Mouse (Mus musculus): Measurements from ENCODE around the gene B3galt4.
A peak's percentile ranks its signal among the peaks of the same experiment; 100 is the strongest.

Gene B3galt4

DNA sequence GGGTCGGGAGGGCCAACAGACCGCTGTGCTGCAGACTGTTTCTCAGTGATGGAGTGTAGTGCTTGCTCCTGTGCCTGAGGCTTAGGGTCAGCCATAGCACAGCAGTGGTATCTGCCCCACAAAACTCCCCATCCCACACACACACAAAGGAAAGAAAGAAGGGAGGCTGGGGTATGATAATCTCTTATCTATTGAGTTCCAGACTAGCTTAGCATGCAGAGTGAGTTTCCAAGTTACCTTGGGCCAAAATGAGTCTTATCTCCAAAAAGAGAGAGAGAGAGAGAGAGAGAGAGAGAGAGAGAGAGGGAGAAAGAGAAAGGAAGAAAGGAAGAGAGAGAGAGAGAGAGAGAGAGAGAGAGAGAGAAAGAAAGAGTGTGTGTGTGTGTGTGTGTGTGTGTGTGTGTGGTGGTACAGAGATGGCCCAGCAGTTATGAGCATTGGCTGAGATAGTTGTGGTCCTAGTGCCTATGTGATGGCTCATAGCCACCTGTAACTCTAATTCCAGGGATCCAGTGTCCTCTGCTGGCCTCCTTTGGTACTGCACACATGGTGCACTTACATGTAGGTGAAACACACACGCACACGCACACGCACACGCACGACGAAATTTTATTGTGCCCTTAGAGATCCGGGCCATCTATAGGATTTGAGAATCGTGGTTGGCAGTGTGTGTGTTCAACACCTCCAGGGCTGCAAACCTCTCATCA, 26.6 kb downstream of the B3galt4 start:
- Histone ChIP-seq H3K27me3 (ENCODE audit: insufficient read depth, low read length) (no peaks in the 10 kb centered on the region), H3K4me1 (replicated peaks; ENCODE audit: low read depth, low read length) (peaks cover 69% of the 10 kb centered on the region), H3K4me3 (replicated peaks; ENCODE audit: low read length) (peak overlapping the region; percentile 55), H3K9me3 (ENCODE audit: low read length) (no peaks in the 10 kb centered on the region), H3K36me3 (ENCODE audit: insufficient read depth, low read length) (peaks cover 63% of the 10 kb centered on the region)
- peak; percentile 94 for TF ChIP-seq CTCF (conservative IDR thresholded peaks at IDR 0.05; ENCODE audit: low read length)
- TF ChIP-seq POU5F1 (IDR thresholded peaks at IDR 0.05; ENCODE audit: borderline replicate concordance, low read length), result no peak
- TF ChIP-seq NANOG (IDR thresholded peaks at IDR 0.05; ENCODE audit: borderline replicate concordance, low read length), result no peak

DNA sequence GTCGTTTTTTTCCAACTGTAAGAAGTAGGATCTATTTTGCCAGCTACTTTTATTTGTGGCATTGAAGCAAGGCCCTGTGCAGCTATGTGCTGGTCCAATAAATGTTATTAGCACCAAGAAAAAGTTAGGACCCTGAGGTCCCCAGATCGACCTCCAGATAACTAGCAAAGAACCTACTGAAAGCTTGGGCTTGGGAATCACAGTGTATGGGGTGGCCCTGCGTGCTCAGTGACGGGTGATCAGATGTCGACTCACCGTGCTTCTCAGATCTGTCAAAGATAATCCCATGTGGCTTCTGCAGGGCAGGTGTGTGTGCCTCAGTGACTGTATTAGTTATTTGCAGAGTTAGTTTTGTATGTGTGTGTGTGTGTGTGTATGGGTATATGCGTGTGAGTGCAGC, 29.9 kb downstream of the B3galt4 start:
- H3K4me3 ChIP-seq (replicated peaks; ENCODE audit: low read length), result 0 out of 2 replicates have a peak overlapping the region, but pooled peaks have one; percentile 80
- peaks cover 88% of the 10 kb centered on the region for H3K4me1 ChIP-seq (replicated peaks; ENCODE audit: low read depth, low read length)
- H3K36me3 ChIP-seq (ENCODE audit: insufficient read depth, low read length), result peaks cover 59% of the 10 kb centered on the region
- no peaks in the 10 kb centered on the region for H3K27me3 ChIP-seq (ENCODE audit: insufficient read depth, low read length)
- no peaks in the 10 kb centered on the region for H3K9me3 ChIP-seq (ENCODE audit: low read length)
- TF ChIP-seq NANOG (IDR thresholded peaks at IDR 0.05; ENCODE audit: borderline replicate concordance, low read length) (no peak), POU5F1 (IDR thresholded peaks at IDR 0.05; ENCODE audit: borderline replicate concordance, low read length) (no peak), CTCF (conservative IDR thresholded peaks at IDR 0.05; ENCODE audit: low read length) (no peak)

- Histone ChIP-seq H3K9me3 (ENCODE audit: low read length) (no peaks in the 10 kb centered on the region), H3K27me3 (ENCODE audit: insufficient read depth, low read length) (no peaks in the 10 kb centered on the region), H3K36me3 (ENCODE audit: insufficient read depth, low read length) (peaks cover 51% of the 10 kb centered on the region), H3K4me1 (replicated peaks; ENCODE audit: low read depth, low read length) (peaks cover 80% of the 10 kb centered on the region), H3K4me3 (replicated peaks; ENCODE audit: low read length) (peak overlapping the region; percentile 80)
- TF ChIP-seq CTCF (conservative IDR thresholded peaks at IDR 0.05; ENCODE audit: low read length), result peak; percentile 86
- no peak for TF ChIP-seq NANOG (IDR thresholded peaks at IDR 0.05; ENCODE audit: borderline replicate concordance, low read length)
- no peak for TF ChIP-seq POU5F1 (IDR thresholded peaks at IDR 0.05; ENCODE audit: borderline replicate concordance, low read length)
Observed at GRCm38 (mm10) chr17:33920282-33921097, 30.8 kb downstream of the B3galt4 start.

DNA sequence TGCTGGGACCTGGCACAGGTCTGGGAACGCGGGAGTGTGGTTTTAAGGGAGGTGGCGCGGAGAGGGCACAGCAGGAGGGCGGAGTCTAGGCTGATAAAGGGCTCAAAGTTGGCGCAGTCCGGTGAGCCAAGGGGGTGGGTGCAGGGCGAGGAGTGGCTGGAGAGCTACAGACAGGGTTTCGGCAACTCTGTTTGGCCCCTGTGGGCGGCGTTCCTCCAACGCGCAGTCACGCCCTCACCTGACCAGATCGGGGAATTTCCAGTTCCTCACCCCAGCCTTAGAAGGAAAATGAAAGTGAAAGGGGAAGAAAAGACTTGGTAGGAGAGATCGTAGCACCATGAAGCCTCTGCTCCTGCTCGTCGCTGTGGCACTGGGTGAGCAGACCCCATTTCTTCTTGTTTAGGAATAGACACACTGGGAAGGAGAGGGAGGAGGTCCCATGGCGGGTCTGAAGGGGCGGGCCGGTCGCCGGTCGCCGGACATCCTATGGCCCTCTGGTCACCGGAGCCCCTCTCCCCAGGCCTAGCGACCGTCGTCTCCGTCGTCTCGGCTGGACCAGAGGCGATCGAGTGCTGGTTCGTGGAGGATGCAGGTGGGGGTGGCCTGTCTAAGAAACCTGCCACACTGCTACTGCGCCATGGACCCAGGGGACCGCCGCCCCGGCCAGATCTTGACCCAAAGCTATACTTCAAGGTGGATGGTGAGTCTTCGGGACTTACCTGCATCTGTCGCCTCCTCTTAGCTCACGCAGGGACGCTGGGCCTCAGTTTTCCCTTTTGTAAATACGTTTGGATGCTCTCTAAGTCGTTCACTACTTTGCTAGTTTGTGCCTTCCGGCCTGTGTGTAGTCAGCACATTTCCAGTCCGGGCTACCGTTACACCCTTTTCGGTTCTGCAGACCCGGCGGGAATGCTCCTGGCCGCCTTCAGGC, 31.7 kb downstream of the B3galt4 start:
- Histone ChIP-seq H3K36me3 (ENCODE audit: insufficient read depth, low read length) (peaks cover 55% of the 10 kb centered on the region), H3K4me1 (replicated peaks; ENCODE audit: low read depth, low read length) (peaks cover 79% of the 10 kb centered on the region), H3K4me3 (replicated peaks; ENCODE audit: low read length) (peak overlapping the region; percentile 80), H3K27me3 (ENCODE audit: insufficient read depth, low read length) (no peaks in the 10 kb centered on the region), H3K9me3 (ENCODE audit: low read length) (no peaks in the 10 kb centered on the region)
- TF ChIP-seq POU5F1 (IDR thresholded peaks at IDR 0.05; ENCODE audit: borderline replicate concordance, low read length) (no peak), CTCF (conservative IDR thresholded peaks at IDR 0.05; ENCODE audit: low read length) (no peak; the same call in 1 of the 2 replicates), NANOG (IDR thresholded peaks at IDR 0.05; ENCODE audit: borderline replicate concordance, low read length) (no peak)

DNA sequence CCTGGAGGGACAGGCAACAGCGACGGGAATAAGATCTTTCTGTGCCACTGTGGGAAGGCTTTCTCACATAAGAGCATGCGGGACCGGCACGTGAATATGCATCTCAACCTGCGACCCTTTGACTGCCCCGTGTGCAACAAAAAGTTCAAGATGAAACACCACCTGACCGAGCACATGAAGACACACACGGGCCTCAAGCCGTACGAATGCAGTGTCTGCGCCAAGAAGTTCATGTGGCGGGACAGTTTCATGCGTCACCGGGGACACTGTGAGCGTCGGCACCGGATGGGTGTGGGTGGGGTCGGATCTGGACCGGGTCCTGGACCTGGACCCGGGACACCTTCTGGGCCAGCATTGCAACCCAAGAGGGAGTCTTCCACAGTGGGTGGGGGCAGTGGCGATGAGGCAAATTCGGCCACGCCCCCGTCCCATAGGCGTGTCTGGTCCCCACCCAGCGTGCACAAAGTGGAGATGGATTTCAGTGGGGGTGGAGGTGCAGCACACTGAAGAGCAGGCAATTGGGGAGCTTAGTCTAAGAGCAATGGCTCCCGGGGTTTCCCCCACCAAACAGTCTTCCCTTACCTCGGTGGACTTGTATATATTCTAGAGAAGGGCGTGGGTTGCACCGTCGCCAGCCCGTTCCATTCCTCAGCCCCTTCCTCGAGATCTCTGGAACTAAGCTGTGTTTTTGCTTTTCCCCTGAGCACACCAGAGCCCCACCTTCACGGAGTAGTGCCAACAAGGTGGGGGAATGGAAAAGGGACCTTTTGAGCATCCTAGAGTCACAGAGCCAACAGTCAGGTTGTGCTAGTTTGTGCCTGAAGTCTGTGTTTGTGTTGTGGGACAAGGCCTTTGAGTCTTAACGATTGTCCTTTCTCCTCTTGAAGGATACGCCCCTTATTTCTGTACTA, 32.7 kb downstream of the B3galt4 start:
- TF ChIP-seq CTCF (conservative IDR thresholded peaks at IDR 0.05; ENCODE audit: low read length) (no peak), POU5F1 (IDR thresholded peaks at IDR 0.05; ENCODE audit: borderline replicate concordance, low read length) (no peak)
- peaks cover 81% of the 10 kb centered on the region for H3K4me1 ChIP-seq (replicated peaks; ENCODE audit: low read depth, low read length)
- peak overlapping the region; percentile 80 for H3K4me3 ChIP-seq (replicated peaks; ENCODE audit: low read length)
- no peaks in the 10 kb centered on the region for H3K27me3 ChIP-seq (ENCODE audit: insufficient read depth, low read length)
- peaks cover 58% of the 10 kb centered on the region for H3K36me3 ChIP-seq (ENCODE audit: insufficient read depth, low read length)
- H3K9me3 ChIP-seq (ENCODE audit: low read length), result no peaks in the 10 kb centered on the region

GRCm38 (mm10) chr17:33917656-33918292, 33.5 kb downstream of the B3galt4 start:
- no peaks in the 10 kb centered on the region for H3K27me3 ChIP-seq (ENCODE audit: insufficient read depth, low read length)
- no peak for TF ChIP-seq POU5F1 (IDR thresholded peaks at IDR 0.05; ENCODE audit: borderline replicate concordance, low read length)
- no peak for TF ChIP-seq NANOG (IDR thresholded peaks at IDR 0.05; ENCODE audit: borderline replicate concordance, low read length)
- H3K4me1 ChIP-seq (replicated peaks; ENCODE audit: low read depth, low read length), result peaks cover 83% of the 10 kb centered on the region
- H3K4me3 ChIP-seq (replicated peaks; ENCODE audit: low read length), result peak overlapping the region; percentile 80
- no peaks in the 10 kb centered on the region for H3K9me3 ChIP-seq (ENCODE audit: low read length)
- peaks cover 62% of the 10 kb centered on the region for H3K36me3 ChIP-seq (ENCODE audit: insufficient read depth, low read length)

All from E14TG2a.4 (cell line).